Mouse (Mus musculus) neural tube, embryonic 11.5 days (tissue): ENCODE data around the gene Gsdmc4. TPM values are rescaled to one million over a fixed set of nuclear protein-coding genes. Genes with fewer than 3 reads are reported as not detected.
"Not testable (repeated sequence)": the region's sequence is repeated elsewhere in the genome, so short reads cannot be mapped to it uniquely, and the experiment has no call there.

Source experiments
- ATAC-seq: fragments of 200-750 bp; cut with Nextera tagmentation; 2 replicates; pipeline ENCODE4 v1.8.0; 2017; ENCODE audit warnings: moderate number of reproducible peaks, mild to moderate bottlenecking, moderate TSS enrichment, moderate library complexity; ENCODE audit not compliant: insufficient read depth, low FRiP score, low TSS enrichment
- DNase-seq: peaks from one replicate; pipeline ENCODE4 v3.0.0-alpha.2; 2015; ENCODE audit warnings: low spot score
- H3K27ac ChIP-seq: fragments of 300-500 bp; sonication (generic); 2 replicates; pipeline ENCODE4 v1.5.1; 2014; ENCODE audit warnings: low read depth, mild to moderate bottlenecking, low read length
- H3K27me3 ChIP-seq: fragments of 300-500 bp; sonication (generic); 2 replicates; pipeline ENCODE4 v1.6.1; 2014; ENCODE audit warnings: mild to moderate bottlenecking, low read length, mixed read lengths; ENCODE audit not compliant: control insufficient read depth, insufficient read depth
- H3K36me3 ChIP-seq: fragments of 300-500 bp; sonication (generic); 2 replicates; pipeline ENCODE4 v1.6.1; 2014; ENCODE audit warnings: mild to moderate bottlenecking, low read length, moderate library complexity, mixed read lengths; ENCODE audit not compliant: control insufficient read depth, insufficient read depth
- H3K4me1 ChIP-seq: fragments of 300-500 bp; sonication (generic); 2 replicates; pipeline ENCODE4 v1.6.1; 2014; ENCODE audit warnings: low read length, mixed read lengths; ENCODE audit not compliant: control insufficient read depth, insufficient read depth
- H3K4me2 ChIP-seq: fragments of 300-500 bp; sonication (generic); 2 replicates; pipeline ENCODE4 v1.6.1; 2014; ENCODE audit warnings: low read depth, mild to moderate bottlenecking, moderate library complexity
- H3K4me3 ChIP-seq: fragments of 300-500 bp; sonication (generic); 2 replicates; pipeline ENCODE4 v1.5.1; 2014; ENCODE audit warnings: low read depth, low read length
- H3K9ac ChIP-seq: fragments of 300-500 bp; sonication (generic); 2 replicates; pipeline ENCODE4 v1.6.1; 2014; ENCODE audit warnings: mild to moderate bottlenecking, low read length
- H3K9me3 ChIP-seq: fragments of 300-500 bp; sonication (generic); 2 replicates; pipeline ENCODE4 v1.6.1; 2016; ENCODE audit warnings: low read length; ENCODE audit not compliant: control insufficient read depth
- WGBS: fragments of 180-500 bp; shearing (Covaris S2); extraction: QIAGEN DNeasy Blood & Tissue Kit; methylation state at CpG from one replicate; pipeline ENCODE4 v1.1.7; 2014; 5-methylcytosine and 5-hydroxymethylcytosine counted together
- polyA plus RNA-seq: library from polyadenylated mRNA; unstranded; fragments of >200 nt; fragmentation: Nextera tagmentation; extraction: Ambion mirVana; gene quantifications from 2 replicates; pipeline ENCODE4 v1.2.1, GENCODE M21; 2014

The Gsdmc4 gene
- polyA plus RNA-seq, 1 experiment from 2014 or later: not detected

GRCm38 (mm10) chr15:63876160-63876559, 35.9 kb downstream of the Gsdmc4 start:
- H3K4me1 ChIP-seq, H3K4me3 ChIP-seq, H3K9me3 ChIP-seq, H3K36me3 ChIP-seq, ATAC-seq, H3K4me2 ChIP-seq, H3K27me3 ChIP-seq, H3K9ac ChIP-seq, H3K27ac ChIP-seq, DNase-seq: not testable (repeated sequence)

DNA sequence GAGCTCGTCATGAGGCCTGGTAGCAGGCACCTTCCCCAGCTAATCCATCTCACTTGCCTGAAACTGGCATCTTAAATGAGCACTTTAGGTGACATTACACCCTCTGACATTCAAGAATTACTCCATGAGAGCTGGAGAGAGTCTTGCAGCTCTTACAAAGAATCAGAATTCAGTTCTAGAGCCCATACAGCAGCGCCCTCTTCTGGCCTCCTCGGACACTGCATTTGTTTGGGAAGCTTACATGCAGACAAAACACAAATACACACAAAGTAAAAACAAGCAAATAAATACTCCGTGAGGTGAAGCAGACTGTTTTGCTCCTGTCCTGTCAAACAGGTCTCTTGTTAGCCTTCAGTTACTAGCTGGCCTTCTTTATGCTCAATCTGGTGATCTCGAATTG, 50.1 kb downstream of the Gsdmc4 start:
- 41% methylated on average over 5 of the region's 5 CpGs for WGBS
- not testable (repeated sequence) for H3K4me2 ChIP-seq, H3K27ac ChIP-seq, H3K4me1 ChIP-seq, H3K36me3 ChIP-seq, H3K9me3 ChIP-seq, H3K27me3 ChIP-seq, H3K4me3 ChIP-seq, H3K9ac ChIP-seq, ATAC-seq
- peak; percentile 29 for DNase-seq

Other genes starting within 250 kb of the Gsdmc4 start
- gene Gsdmc2, start 67.1 kb downstream of the Gsdmc4 start, polyA plus RNA-seq: not detected in 2 replicates
- not detected in 2 replicates for gene Gsdmc3, start 33.7 kb downstream of the Gsdmc4 start, polyA plus RNA-seq
- 101 and 109 TPM in 2 replicates for gene Fam49b, start 148.2 kb upstream of the Gsdmc4 start, polyA plus RNA-seq